Mouse (Mus musculus): ENCODE measurements around the gene Ptgis.
A peak's percentile ranks its signal among the peaks of the same experiment; 100 is the strongest.

GRCm38 (mm10) chr2:167222152-167222551 is 18.3 kb downstream of the Ptgis start:
- TF ChIP-seq EP300 (IDR thresholded peaks at IDR 0.05; ENCODE audit: low read depth): no peak
- TF ChIP-seq CTCF (IDR thresholded peaks at IDR 0.05; ENCODE audit: low read depth): peak; percentile 76
